Mouse (Mus musculus) olfactory bulb, adult 2 months (tissue): Measurements from ENCODE around the gene Mfsd4b5. TPM values are rescaled to one million over a fixed set of nuclear protein-coding genes. Genes with fewer than 3 reads are reported as not detected.
"Not testable (repeated sequence)": the region's sequence is repeated elsewhere in the genome, so short reads cannot be mapped to it uniquely, and the experiment has no call there.

Experiments used
- H3K27ac ChIP-seq: fragments of 200-500 bp; 2 replicates; pipeline ENCODE4 v1.5.1; 2012; ENCODE audit warnings: low read depth, low read length; ENCODE audit not compliant: insufficient read depth
- H3K4me1 ChIP-seq: fragments of 200-500 bp; 2 replicates; pipeline ENCODE4 v1.6.1; 2012; ENCODE audit warnings: low read length; ENCODE audit not compliant: control insufficient read depth, insufficient read depth
- H3K4me3 ChIP-seq: fragments of 200-500 bp; 2 replicates; pipeline ENCODE4 v1.5.1; 2012; ENCODE audit warnings: mild to moderate bottlenecking, low read depth, low read length, moderate library complexity; ENCODE audit not compliant: insufficient read depth
- CTCF ChIP-seq: fragments of 200-500 bp; IDR thresholded peaks from 2 replicates; pipeline ENCODE4 v1.5.1; 2012; ENCODE audit warnings: low read depth, mild to moderate bottlenecking, low read length, moderate library complexity; ENCODE audit not compliant: insufficient read depth
- POLR2A ChIP-seq: fragments of 200-500 bp; IDR thresholded peaks from 2 replicates; pipeline ENCODE4 v1.6.1; 2012; ENCODE audit warnings: mild to moderate bottlenecking, low read depth, low read length, moderate library complexity; ENCODE audit not compliant: insufficient read depth
- WGBS: fragments of 180-500 bp; shearing (Covaris S2); methylation state at CpG from one replicate; pipeline ENCODE4 v1.1.7; 2018; 5-methylcytosine and 5-hydroxymethylcytosine counted together
- polyA plus RNA-seq: library from polyadenylated mRNA; stranded (reverse); fragments of >200 nt; gene quantifications from 2 replicates; pipeline ENCODE4 v1.2.4, GENCODE M21; 2012; ENCODE audit warnings: low replicate concordance; ENCODE audit not compliant: missing spikeins, insufficient read depth, insufficient read length

Gene Mfsd4b5
- polyA plus RNA-seq, 1 experiment, result not detected

DNA sequence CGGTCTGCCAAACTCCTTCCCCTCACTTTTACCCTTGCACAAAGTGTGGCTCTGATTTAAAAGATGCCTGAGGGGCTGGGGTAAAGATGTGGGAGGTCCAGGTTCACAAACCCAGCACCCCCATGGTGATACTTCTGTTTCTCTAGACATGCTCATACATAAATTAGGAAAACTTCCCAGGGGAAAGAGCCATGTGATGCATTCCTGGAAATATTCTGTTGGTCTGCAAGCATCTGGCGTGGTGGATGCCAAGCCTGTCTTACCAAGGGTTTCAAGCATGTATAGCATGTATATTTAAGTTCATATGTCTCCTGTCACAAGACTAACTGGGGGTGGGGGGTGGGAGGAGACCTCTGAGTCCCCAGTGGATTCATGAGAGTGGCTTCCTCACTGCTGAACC lies 34.0 kb upstream of the Mfsd4b5 start:
- Histone ChIP-seq H3K27ac (no peak overlapping the region), H3K4me3 (no peak overlapping the region), H3K4me1 (peaks cover 7% of the 10 kb centered on the region)
- WGBS, result 72% methylated on average over 2 of the region's 2 CpGs
- TF ChIP-seq CTCF, result no peak
- no peak for TF ChIP-seq POLR2A

DNA sequence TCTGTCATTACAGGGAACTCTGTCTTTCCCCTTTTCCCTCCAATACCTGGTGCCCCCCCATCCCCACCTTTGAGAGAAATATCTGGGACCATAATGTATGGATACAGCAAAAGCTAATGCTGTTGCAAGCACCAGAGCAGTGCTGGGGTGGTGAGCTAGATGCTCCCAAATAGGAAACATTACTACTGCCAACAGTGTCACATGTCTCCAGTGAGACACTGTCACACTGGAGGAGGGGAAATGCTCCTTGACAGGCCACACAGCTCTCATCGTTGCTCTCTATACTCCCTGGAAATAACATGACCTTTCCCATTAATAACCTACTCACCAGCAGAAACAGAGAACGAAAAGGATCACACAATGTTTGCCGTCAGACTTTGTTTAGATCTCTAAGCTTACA lies 33.0 kb upstream of the Mfsd4b5 start:
- H3K4me1 ChIP-seq, result peaks cover 6% of the 10 kb centered on the region
- WGBS, result 43% methylated on average over 3 of the region's 3 CpGs
- no peak overlapping the region for H3K27ac ChIP-seq
- H3K4me3 ChIP-seq, result no peak overlapping the region
- TF ChIP-seq CTCF (no peak), POLR2A (no peak)

DNA sequence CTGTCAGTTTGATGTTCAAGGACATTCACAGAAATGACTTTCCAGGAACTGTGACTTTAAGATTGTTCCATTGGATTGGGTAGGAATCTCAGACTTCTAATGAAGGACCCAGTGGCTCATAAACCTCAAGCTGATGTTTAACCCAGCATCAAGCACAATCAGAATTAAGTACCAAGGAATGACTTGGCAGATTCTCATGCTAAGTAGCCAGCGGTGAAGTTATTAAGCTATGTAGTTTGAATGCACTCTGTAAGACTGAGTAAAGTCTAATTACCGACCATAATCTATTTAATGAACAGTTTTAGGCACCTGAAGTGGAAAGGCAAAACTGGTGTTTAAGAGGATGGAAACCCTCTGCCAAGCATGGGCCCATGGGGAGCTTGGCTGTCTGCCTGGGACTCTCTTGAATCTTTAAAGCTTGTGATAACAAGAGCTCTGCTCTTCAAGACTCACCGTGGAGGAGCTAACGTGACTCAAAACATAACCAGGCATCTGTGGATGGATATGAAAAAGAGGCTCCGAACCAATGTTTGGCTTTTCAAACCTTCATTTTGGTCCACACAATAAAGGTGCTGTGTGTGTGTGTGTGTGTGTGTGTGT lies 31.9 kb upstream of the Mfsd4b5 start:
- no peak for TF ChIP-seq POLR2A
- no peak for TF ChIP-seq CTCF
- Histone ChIP-seq H3K27ac (no peak overlapping the region), H3K4me3 (no peak overlapping the region), H3K4me1 (peaks cover 2% of the 10 kb centered on the region; the same call in 1 of the 2 replicates)
- WGBS, result 55% methylated on average over 5 of the region's 5 CpGs

DNA sequence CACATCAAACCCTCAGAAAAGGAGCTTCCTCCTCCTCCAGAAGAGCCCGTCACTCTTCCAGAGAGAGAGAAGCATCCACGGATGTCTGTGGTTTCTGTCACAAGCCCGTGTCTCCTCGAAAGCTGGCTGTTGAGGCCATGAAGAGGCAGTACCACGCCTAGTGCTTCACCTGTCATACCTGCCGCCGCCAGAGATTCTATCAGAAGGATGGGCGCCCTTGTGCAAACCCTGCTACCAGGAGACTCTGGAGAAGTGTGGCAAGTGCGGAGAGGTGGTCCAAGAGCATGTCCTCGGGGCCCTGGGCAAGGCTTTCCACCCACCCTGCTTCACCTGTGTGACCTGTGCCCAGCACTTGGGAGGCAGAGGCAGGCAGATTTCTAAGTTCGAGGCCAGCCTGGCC lies 23.1 kb upstream of the Mfsd4b5 start:
- TF ChIP-seq POLR2A, result no peak
- no peak for TF ChIP-seq CTCF
- 89% methylated on average over 11 of the region's 11 CpGs for WGBS

DNA sequence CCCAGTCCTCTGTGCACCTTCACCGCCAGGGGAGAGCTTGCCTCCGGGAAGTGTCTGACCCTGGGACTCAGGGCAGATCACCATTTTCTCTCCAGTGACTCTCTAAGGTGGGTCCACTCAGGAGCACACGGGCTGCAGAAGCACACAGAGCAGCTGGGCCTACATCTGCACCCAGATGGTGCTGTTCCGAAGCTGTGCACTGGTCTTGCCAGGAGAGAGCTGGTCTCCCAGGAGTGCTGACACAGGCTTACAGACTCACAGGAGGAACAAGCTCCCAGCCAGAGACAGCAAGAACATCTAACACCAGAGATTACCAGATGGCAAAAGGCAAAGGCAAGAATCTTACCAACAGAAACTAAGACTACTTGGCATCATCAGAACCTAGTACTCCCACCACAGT lies 22.4 kb upstream of the Mfsd4b5 start:
- H3K27ac ChIP-seq, H3K4me3 ChIP-seq, H3K4me1 ChIP-seq: not testable (repeated sequence)
- 74% methylated on average over 4 of the region's 4 CpGs for WGBS

More for the DNA sequence above, 23.1 kb upstream of the Mfsd4b5 start:
- no peak overlapping the region for H3K4me3 ChIP-seq
- H3K27ac ChIP-seq, result no peak overlapping the region
- peaks cover 3% of the 10 kb centered on the region; the same call in 1 of the 2 replicates for H3K4me1 ChIP-seq

DNA sequence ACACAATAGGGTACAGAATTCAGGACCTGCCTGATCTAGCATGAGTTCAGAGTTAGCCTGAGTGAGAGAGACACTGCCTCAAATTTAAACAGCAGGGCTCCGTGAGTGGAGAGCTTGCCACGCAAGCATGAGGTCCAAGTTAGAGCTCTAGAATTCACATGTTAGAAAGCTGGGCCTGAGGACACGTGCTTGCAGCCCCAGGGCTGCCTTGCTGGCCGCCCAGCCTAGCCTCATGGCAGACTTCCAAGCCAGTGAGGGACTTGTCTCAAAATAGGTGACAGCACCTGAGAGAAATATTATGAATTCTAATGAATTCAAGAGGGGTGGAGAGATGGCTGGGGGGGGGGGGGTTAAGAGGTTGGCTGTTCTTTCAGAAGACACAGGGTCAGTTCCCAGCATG lies 21.5 kb upstream of the Mfsd4b5 start:
- no peak for TF ChIP-seq POLR2A
- no peak for TF ChIP-seq CTCF
- peaks cover 3% of the 10 kb centered on the region; the same call in 1 of the 2 replicates for H3K4me1 ChIP-seq
- WGBS, result 93% methylated on average over 4 of the region's 4 CpGs
- no peak overlapping the region for H3K27ac ChIP-seq
- no peak overlapping the region for H3K4me3 ChIP-seq

DNA sequence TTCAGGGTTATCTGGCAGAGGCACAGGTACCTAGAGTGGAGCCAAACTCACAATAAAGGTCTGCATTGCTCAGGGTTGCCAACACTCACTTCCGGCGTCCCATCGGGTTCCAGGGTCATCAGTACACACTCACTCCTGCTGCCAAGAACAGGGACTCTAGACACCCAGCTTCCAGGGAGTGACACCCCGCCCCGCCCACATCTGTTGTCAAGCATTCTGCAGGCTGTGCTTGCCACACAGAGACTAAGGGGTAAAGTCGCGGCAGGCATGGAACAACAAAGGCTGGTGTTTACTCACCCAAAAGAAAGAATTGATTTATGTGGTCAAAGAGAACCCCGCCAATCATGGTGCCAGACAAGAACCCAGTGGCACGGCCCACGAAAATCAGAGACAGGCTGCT lies 20.5 kb upstream of the Mfsd4b5 start:
- H3K27ac ChIP-seq, result no peak overlapping the region
- no peak overlapping the region for H3K4me3 ChIP-seq
- WGBS, result 50% methylated on average over 10 of the region's 10 CpGs
- peaks cover 3% of the 10 kb centered on the region; the same call in 1 of the 2 replicates for H3K4me1 ChIP-seq
- no peak for TF ChIP-seq POLR2A
- TF ChIP-seq CTCF, result no peak

DNA sequence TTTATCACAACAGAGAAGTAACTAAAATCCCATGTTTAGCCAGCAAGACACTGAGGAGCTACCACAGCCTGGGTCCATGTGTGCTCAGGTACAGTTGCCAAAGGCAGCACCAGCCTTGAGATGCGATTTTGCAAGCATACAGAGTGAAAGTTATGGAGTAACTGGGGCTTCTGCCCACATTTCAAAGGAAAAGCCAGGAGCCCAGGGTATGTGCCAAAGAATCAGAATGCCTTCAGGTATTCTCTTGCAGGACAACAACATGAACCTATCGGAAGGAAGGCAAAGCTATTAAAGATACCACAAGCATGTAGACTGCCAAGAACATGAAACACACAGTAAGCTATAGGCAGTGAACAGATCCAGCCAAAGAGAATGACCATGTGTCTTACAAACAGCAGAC lies 14.3 kb upstream of the Mfsd4b5 start:
- 94% methylated on average over 2 of the region's 2 CpGs for WGBS
- Histone ChIP-seq H3K4me3 (no peak overlapping the region), H3K4me1 (no peaks in the 10 kb centered on the region), H3K27ac (no peak overlapping the region)
- TF ChIP-seq POLR2A, result no peak
- no peak for TF ChIP-seq CTCF

DNA sequence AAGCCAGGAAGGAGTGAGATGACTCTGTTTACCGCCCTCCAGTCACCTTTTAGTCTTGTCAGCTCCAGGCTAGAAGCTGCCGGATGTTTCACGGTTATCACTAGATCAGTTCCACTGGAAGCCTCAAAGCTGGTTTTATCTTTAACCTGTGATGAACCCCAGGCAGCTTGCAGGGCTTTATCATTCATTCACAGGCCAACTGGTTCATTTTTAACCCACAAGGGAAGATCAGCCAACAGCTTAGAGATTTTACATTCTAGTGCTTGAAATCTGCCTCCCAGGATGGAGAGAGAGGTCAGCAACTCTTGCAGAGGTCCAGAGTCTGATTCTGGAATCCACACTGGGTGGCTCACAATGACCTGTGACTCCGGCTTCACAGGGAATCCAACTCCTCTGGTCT lies 4.7 kb upstream of the Mfsd4b5 start:
- H3K4me1 ChIP-seq, result no peaks in the 10 kb centered on the region

DNA sequence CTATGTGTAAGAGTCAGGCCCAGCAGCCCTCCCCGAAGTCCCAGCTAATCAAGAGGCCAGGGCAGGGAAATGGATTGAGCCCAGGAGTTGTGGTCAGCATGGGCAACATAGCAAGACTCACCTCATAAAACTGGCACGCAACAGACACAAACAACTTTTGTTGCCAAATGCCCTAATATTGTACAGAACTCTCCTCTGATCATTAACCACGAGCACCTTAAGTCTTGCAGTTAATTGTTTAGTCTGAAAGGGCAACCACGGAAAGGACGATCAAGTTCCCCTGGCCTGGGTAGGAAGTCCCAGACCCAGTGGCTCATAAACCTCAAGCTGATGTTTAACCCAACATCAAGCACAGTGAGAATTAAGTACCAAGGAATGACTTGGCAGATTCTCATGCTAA lies 3.8 kb downstream of the Mfsd4b5 start:
- Histone ChIP-seq H3K27ac (no peak overlapping the region), H3K4me1 (no peaks in the 10 kb centered on the region), H3K4me3 (no peak overlapping the region)
- TF ChIP-seq POLR2A, result no peak
- no peak for TF ChIP-seq CTCF
- 78% methylated on average over 5 of the region's 5 CpGs for WGBS

More for the DNA sequence above, 4.7 kb upstream of the Mfsd4b5 start:
- Histone ChIP-seq H3K27ac (no peak overlapping the region), H3K4me3 (no peak overlapping the region)
- WGBS, result 91% methylated on average over 4 of the region's 4 CpGs
- no peak for TF ChIP-seq CTCF
- no peak for TF ChIP-seq POLR2A
